Mouse (Mus musculus) c-Kit-positive CD71-positive TER-119-negative erythroid progenitor cells, embryonic 14.5 days (primary cell): ENCODE data around the gene Tent5c.

Source experiments
- DNase-seq: peaks from one replicate; pipeline ENCODE4 v3.0.0-alpha.2; 2013; ENCODE audit warnings: low read depth

Tent5c gene

DNA sequence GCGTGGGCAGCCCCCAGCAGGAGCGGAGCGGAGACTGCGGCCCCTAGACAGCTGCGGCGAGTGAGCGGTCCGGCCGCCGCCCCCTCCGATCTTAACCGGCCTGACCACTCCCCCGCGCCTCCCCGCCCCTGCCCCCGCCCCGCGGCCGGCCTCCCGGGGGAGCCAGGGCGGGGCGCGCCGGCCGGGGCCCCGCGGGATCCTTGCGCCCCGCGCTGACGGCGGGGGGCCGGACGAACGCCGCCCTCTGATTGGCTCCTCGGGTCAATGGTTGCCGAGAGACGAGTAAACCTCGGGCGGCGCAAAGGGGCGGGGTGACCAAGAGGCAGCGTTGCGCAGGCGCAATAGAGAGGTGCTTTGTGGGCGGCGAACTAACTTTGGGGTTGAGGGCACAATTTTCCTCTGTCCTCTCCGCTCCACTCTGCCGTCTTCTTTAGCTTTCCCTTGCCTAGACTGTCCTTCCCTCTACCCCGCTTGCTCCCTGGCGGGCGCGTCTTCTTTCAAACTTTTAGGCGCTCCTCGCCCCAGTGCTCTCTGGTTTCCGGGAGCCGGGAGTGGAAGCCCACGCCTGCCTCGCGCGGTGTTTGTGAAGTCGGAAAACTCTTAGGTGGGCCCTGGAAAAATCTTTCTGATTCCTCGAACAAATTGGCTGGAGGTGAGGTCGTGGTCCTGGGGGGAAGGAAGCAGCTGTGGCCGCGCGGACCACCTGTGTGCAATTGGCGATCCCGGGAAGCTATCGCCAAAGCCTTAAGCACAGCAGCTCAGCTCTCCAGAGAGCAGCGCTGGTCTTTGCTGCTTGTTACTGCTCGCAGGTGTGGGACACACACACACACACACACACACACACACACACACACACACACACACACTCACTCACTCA, at the start of gene Tent5c:
Tent5c (minus strand) TSS at position 192 of the 877 bp plus-strand sequence.
- peak; percentile 96 for DNase-seq

DNA sequence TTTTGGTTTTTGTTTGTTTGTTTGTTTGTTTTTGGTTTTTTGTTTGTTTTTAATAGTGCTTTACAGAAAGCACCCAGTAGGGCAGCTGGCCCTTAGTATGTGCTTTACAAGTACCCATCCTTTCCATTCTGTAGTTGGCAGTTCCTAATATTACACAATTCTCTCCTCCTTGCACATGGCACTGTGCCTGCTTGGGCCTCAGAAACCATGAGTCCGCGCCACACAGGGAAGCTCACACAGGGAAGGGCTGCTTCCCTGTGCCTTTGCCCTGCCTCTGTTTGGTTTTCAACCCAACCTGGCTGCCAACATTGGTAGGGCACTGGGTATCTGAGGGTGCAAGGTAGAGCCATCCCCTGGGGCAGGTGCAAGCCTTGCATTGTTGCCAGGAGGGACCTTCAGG, 47.6 kb upstream of the Tent5c start:
- DNase-seq: no peak

DNA sequence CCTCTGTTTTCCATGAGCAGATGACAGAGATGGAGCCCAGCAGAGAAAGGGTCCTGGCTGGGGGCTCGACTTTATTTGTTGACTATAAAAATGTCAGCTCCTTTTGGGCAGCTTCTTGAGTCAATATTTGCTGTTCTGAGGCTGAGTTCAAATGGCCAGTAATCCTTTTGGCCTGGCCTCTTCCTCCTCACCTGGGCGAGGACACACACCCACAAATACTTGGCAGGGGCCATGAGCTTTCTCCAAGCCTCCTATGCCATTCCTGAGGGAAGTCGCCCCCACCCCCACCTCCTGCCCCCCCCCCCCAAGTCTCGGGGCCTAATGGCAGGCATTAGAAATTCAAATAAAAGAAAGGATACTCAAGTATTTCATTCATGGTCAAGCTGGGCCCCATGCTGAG, 46.8 kb upstream of the Tent5c start:
- DNase-seq: no peak

DNA sequence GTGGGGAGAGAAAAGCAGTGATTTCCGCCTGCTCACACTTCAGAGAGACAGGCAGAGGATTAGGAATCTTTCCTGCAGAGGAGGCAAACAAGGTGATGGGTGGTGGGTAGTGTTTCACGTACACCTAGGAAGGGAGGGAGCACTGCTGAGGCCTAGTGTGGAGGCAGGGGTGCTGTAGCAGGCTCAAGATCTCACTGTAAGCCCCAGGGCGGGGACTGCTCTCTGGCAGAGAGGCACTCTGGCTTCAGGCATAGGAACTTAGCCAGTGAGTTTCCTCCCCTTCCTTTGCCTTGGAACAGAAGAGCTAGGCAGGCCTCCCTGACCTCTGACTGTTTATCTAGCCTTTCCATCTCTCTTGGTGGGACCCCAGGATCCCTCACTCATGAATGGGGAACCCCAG, 46.2 kb upstream of the Tent5c start:
- DNase-seq: no peak

DNA sequence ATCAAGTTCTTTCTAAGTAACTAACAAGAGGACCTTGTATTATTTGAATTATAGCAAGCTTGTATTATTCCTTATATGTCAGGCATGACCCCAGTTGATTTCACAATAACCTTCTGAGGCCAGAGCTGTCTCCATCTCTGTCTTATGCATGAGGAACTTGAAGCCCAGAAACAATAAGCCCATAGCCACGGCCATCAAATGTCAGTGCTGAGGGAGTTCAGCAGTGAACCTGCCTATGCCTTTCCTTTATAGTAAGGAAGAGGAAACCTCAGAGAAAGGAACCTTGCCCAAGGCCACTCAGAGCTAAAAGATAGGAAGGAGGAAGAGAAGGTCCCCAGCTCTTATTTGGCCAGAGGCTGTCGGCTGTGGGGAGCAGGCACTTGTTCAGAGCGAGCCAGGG, 45.3 kb upstream of the Tent5c start:
- DNase-seq: no peak

DNA sequence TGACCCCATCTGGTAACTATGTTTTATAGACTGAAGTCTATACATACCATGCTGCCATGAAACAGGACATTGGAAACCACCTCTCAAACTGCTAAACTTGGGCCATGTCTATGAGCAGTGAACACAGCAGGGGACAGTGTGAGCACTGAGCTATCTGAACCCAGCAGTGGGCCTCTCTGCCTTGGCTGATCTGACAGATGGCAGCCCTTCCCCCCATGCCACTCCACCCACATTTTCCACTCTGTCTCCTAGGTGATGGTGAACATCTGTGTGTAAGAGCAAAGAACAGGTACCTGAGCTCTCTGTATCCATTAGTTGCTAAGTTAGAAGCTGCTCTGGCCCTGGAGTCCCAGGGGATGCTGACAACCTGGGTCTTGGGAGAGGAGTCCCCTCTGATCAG, 44.3 kb upstream of the Tent5c start:
- no peak for DNase-seq

DNA sequence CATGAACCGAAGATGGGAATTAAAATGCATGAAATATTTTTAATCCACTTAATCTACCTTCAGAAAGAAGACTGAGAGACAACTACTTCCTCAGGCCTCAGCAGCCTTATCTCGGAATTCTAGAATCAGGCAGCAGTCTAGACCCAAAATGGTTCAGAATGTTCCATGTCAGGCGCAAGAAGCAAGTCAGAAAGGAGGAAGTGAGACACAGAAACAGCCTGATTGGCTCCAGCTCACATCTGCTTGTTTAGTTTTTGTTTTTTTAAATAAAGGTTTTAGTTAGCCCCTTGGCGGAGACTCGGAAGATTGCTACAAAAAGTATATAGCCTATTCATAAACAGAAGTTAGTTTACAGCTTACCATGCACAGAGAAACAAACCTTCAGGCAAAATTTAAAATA, 41.8 kb upstream of the Tent5c start:
- DNase-seq: no peak

DNA sequence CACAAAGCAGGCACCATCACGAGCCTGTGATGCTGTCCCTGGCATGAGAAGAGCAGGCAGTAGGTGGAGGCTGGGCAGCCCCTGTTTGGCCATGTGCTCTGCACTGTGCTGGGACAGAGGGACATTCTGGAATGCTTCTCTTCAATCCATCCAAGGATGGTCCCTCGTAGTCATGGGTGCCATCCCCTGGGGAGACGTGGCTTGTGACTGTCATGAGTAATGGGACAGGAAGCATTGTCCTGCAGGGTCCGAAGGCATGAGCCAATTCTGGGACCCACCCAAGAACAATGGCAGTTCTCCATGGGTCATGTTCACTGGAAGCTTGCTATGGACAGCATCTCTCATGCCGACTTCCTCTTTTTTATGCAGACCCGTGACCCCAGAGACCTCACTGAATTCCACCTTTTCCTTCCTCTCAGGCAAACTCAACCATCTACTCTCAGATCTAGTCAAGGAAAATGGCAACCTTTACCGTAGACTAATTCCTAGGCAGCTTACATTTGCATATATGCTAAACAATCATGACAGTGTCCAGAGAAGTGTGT, 41.2 kb upstream of the Tent5c start:
- no peak for DNase-seq

DNA sequence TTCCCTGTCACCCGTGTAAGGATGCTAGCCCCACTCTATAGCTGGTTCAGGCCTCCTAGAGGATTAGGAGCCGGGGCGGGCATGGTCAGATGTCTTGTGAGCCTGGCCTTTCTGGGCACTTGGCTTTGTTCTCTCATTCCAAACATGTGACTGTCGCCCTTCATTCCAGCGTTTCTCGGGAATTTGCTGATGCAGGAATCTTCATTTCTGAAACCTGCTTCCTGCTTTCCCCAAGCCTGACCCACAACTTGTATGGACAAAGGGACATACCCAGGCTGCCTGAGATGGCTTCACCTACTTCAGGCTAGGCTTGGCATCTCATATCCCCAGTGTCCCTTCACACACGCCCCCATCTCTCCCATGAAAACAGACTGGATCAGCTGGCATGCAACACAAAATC, 33.5 kb upstream of the Tent5c start:
- no peak for DNase-seq

DNA sequence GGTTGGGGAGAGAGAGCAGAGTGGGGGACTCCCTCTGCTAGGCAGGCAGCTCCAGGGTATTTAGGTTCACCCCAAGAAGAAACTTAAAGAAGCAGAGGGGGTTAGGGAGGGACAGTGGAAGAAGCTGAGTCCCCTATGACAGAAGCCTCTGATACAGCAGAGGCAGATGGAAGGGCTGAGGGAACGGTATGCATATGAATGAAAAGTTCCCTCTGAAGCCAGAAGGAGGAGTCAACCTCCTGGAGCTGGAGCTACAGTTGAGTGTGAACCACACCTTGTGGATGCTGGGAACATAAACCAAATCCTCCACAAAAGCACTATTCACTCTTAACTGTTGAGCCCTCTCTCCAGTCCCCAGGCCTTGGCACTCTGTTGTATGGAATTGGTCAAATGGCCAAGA, 32.5 kb upstream of the Tent5c start:
- DNase-seq: no peak

DNA sequence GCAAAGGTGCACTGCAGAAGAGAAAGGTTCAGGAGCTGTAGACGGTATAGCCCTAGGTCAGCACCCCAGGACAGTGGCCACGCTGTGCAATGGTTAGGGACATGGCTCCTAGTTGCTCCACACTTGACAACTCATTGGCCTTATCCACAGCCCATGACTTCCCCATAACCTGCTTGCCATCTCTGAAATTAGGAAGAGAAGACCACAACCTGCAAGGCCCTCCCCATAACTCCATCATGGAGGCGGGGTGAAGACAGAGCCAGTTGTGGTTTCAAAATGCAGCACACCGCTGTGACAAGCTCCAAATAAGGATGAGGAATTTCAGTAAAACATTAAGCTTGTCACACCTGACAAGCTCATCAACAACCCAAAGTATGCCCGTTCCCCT, 26.6 kb upstream of the Tent5c start:
- no peak for DNase-seq

DNA sequence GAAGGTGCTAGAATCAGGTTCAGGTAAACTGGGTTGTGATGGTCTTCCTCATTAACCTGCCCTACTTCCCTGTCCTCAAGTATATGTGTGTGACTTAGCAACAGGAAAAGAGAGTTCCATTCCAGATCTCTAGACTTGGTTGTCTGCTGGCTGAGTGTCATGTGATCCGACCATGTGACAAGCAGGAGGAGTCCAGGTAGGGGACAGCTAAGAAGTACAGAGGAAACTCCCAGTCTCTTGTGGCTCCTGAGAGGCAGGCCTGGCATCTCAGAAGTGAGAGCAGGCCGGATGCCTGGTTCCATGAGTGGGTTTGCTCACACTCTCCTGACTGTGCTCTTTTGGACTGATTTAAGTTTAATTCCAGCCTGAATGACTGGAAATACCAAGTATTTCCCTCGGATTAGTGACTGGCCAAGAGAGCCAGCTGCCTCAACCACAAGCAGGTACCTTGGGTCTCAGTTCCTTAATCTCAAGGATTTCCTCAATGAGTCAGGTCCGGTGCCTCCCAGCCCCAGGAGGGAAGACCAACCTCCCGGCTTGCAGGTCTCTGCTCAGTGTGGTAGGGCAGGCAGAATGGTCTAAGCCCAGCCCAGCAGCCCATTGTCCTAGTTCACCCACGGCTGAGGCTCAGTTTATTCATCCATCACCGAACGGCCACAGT, 26.1 kb upstream of the Tent5c start:
- DNase-seq: no peak

DNA sequence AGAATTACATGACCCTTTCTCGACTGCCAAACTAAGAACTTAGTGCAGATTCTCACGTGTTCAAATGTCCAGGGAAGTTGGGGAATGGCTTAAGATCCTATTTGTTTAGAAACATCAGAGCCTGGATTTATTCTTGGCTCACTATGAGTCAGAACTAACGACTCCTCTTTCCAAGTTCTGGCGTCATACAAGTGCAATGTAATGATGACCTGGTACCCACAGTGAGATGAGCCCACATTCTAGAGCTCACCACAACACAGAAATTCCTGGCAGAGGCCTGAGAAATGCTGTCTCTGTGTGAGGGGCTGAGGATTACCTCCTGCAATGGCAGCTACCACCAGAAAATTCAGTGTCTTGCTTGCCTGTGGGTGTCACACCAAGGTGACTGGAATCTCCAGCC, 18.1 kb upstream of the Tent5c start:
- no peak for DNase-seq

DNA sequence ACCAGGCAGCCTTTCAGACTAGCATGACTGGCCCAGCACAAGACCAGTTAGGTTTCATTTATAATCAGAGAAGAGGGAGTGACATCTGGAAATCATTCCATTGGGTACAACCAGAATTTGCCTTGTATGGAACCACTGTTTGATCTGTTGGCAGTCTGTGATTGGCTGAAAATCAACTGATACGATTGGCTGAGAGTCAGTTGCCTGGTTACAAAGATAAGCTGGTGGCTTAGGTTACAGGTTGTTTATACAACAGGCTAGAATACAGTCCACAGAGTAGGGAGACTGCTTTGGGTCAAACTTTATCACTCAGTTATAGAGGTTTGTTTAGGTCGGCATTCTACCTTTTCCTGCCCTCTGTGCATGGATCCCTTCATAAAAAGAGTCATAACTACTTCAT, 17.6 kb upstream of the Tent5c start:
- DNase-seq: no peak

DNA sequence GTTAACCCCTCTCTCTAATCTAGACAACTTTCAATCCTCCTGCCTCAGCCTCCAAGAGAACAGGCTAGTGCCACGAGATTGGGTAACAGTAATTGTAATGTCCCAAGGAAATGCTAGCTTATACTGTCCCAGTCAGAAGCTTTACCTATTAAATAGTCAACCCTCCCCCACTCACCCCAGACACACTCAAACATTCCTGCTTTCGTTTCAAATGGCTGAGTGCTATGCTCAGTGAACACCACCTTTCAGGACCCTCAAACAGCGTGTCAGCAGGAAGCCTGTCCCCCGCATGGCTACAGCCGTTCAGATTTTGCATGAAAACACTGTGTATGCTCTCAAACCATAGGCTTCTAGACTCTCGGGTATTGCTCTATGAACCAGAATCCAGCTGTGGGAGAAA, 14.8 kb upstream of the Tent5c start:
- DNase-seq: no peak

DNA sequence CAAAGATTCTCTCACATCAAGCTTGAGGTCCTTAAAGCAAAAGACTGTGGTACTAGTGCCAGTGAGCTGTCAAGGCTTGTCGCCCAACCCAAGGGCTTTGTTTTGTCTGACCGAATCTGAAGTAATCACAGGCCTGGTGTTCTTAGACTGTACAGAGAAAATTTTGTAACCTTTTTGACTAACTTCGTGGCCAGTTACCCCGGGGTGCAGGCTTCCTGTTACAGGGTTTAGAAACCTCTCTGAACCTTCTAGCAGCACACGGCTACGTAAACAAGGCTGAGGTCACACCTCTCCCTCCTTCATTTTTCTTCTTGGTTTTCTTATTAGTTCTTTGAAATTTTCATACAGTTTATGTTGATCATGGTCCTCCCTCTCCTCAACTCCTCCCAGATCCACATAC, 13.4 kb upstream of the Tent5c start:
- DNase-seq: no peak

DNA sequence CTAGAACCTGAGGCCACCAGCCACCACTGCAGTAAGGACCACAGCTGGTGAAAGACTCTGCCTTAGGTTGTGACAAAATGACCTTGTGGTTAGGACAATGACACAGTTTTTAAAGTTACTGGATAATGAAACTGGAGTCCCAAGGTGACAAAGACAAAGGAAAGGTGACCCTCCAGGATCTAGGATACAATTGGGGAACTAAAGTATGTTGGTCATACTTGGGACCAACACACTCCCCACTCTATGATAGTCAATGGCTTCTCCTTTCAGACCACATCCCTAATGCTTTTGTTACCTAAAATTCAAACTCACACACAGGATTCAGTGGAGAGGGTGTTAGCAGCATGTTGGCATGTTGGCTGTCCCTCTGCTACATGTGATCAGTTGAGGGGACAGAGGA, 12.8 kb upstream of the Tent5c start:
- DNase-seq: no peak

DNA sequence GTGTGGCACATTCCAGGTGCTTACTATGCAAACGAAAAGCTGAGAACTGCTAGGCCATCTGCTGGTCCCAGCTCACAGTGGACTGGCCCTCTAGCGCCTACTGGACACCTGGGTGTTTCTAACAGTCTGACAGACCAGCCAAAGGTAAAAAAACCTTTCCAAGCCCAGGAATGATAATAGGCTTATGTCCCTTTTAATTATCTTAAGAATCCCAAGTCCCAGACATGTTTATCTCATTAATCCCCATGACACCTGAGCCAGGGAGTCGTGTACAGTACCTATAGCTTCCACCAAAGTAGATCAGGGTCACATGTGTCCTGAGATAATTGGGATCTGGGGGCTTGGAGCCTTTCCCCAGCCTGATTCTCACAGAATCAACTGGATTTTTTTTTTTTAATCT, 7.0 kb upstream of the Tent5c start:
- DNase-seq: no peak

DNA sequence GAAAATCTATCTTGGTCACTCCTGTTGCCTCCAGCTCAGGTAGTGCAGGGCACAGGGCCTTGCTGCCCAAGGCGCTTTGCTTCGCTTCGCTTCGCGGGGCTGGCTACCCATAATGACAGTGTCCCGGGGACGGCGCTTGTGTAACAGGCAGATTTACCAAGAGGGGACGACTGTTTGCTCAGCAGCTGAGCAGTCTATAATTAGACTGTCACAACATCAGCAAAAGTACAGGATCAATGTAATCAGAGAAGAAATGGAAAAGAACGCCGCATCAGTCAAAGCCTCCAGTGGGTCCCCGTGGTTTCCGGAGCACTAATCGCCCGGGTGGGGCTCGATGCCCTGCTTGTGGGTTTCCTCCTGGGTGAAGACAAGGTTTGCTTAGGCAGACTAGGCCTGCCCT, 6.3 kb upstream of the Tent5c start:
- no peak for DNase-seq

DNA sequence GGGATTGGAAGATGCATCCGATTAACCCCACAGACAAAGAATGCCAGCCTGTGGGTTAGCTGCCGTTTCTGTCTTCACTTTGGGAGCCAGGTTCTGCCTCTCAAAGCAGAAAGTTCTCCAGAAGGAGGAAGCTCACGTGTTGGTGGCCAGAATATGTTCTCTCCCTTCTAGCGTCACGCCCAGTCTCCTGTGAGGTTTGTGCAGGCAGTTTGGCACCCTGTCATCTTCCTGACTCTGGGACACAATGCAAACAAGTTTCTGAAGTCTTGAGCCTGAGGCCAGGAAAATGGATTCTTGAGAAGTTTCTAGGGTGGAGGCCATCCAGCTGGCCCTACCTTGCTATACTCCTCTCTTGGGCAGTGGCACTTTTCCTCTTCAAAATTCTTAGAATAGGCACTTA, 5.8 kb upstream of the Tent5c start:
- DNase-seq: no peak

DNA sequence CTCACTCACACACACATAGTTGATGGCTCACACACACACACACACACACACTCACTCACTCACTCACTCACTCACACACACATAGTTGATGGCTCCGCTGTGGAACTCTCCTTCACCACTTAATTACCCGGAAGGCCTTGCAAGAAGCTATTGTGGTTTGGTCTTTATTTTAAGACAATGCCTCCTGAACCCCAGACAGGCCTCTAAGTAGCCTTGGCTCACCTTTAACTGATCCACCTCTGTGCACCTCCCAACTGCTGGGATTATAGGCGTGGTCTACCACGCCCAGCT, 831 bp upstream of the Tent5c start:
- no peak for DNase-seq

DNA sequence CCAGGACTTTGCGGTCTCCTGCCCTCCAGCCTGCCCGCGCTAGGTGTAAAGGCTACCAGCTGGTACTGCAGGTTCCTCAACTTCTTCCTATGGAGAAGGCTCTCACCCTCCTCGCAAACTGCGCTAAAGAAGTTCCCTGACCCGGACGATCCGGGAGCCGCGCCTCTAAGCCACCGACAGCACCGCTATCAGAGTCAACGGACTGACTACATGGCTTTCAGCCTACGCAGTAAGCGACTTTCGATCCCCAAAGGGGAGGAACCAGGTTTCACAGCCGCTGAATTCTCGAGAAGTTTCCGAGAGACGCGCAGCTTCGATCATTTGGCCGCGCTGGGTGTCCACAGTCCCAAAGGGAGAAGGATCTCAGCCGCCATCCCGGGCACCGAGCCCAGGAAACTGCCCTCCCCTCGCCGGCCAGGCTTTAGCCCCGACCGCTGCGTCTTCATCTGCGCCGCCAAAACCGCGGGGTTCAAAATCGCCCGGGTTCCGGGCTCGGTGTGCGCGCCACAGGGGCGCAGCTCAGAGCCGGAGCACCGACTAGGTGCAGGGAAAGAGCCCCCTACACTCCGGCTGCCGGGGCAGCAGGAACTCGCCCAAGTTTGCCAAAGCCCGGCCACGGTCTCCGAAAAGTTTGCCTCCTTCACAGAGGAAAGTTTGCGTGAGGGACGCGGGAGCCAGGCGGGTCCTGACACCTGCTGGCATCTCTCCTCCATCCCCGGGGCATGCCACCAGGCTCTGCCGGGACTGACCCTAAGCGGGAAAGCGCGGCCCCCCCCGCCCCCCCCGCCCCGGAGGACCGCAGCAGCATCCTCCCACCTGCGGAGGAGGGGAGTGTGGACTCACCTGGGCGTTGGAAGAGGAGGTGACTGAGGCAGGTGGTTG, 632 bp downstream of the Tent5c start:
- peak; percentile 61 for DNase-seq

DNA sequence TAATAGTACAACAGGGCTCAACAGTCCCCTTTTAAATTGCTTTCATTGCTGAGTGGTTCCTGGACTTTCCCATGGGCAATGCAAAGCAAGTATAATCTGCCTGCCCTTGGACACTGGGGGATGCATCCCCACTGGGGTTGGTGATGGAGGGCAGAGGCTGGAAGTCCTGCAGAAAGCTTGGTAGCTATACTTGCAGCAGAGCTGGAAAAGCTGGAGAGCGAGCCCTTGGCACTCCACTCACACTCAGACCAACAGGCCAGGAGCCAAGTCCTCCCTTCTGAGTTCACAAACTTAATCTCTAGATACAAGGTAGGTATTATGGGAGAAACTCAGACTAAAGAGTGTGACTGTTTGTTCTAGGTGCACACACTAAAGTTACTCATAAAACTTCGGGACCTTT, 2.1 kb downstream of the Tent5c start:
- no peak for DNase-seq
